Mouse (Mus musculus) heart, embryonic 10.5 days (tissue): ENCODE results near the gene Cish. TPM values are rescaled to one million over a fixed set of nuclear protein-coding genes. Genes with fewer than 3 reads are reported as not detected.
A peak's percentile ranks its signal among the peaks of the same experiment; 100 is the strongest.

Experiments
- DNase-seq: peaks from one replicate; pipeline ENCODE4 v3.0.0-alpha.2; 2017; ENCODE audit warnings: low spot score
- H3K27ac ChIP-seq: fragments of 300-500 bp; sonication (generic); 2 replicates; pipeline ENCODE4 v1.5.1; 2016; ENCODE audit warnings: mild to moderate bottlenecking
- H3K27me3 ChIP-seq: fragments of 300-500 bp; sonication (generic); 2 replicates; pipeline ENCODE4 v1.6.1; 2016; ENCODE audit warnings: mild to moderate bottlenecking; ENCODE audit not compliant: poor library complexity, insufficient read depth, severe bottlenecking
- H3K36me3 ChIP-seq: fragments of 300-500 bp; sonication (generic); 2 replicates; pipeline ENCODE4 v1.6.1; 2016; ENCODE audit warnings: mild to moderate bottlenecking, moderate library complexity
- H3K4me1 ChIP-seq: fragments of 300-500 bp; sonication (generic); 2 replicates; pipeline ENCODE4 v1.6.1; 2016; ENCODE audit warnings: mild to moderate bottlenecking
- H3K4me3 ChIP-seq: fragments of 300-500 bp; sonication (generic); 2 replicates; pipeline ENCODE4 v1.5.1; 2016; ENCODE audit warnings: mild to moderate bottlenecking, moderate library complexity
- H3K9me3 ChIP-seq: fragments of 300-500 bp; sonication (generic); 2 replicates; pipeline ENCODE4 v1.6.1; 2016; ENCODE audit warnings: mild to moderate bottlenecking, moderate library complexity
- WGBS: fragments of 180-500 bp; shearing (Covaris S2); methylation state at CpG from one replicate; pipeline ENCODE4 v1.1.7; 2016; 5-methylcytosine and 5-hydroxymethylcytosine counted together
- polyA plus RNA-seq: library from polyadenylated mRNA; unstranded; fragments of >200 nt; fragmentation: Nextera tagmentation; extraction: Ambion mirVana; gene quantifications from 2 replicates; pipeline ENCODE4 v1.2.1, GENCODE M21; 2016

Cish gene
- polyA plus RNA-seq: 9.4 and 13.2 TPM in 2 replicates

GRCm38 (mm10) chr9:107296016-107296040 is at the start of gene Cish:
TSS of gene Cish (plus strand) at chr9:107296026.
- Histone ChIP-seq H3K9me3 (no peaks in the 10 kb centered on the region), H3K27me3 (peaks cover 15% of the 10 kb centered on the region), H3K36me3 (peaks cover 6% of the 10 kb centered on the region), H3K4me1 (peaks cover 45% of the 10 kb centered on the region), H3K27ac (peak within 1 kb of the TSS; percentile 90), H3K4me3 (peak within 1 kb of the TSS; percentile 80)
- no peak for DNase-seq

DNA sequence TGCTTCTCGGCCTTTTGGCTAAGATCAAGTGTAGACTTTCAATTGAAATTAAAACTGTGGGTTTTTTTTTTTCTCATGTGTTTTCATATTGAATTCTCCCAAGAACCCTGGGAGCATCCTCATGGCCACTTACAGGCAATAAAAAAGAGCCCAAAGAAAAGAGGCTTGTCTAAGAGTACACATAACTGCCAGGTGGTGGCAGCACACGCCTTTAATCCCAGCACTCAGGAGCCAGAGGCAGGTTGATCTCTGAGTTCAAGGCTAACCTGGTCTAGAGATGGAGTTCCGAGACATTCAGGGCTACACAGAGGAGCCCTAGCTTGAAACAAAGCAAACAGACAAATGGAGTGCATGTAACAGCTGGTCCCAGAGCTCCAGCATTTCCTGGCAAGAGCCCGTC is 49.7 kb upstream of the Cish start:
- WGBS: 53% methylated on average over 4 of the region's 4 CpGs
- H3K36me3 ChIP-seq: no peaks in the 10 kb centered on the region
- peaks cover 26% of the 10 kb centered on the region; the same call in 1 of the 2 replicates for H3K27me3 ChIP-seq
- DNase-seq: no peak
- no peaks in the 10 kb centered on the region for H3K4me1 ChIP-seq
- no peaks in the 10 kb centered on the region for H3K9me3 ChIP-seq
- H3K27ac ChIP-seq: no peak overlapping the region
- H3K4me3 ChIP-seq: no peak overlapping the region

- WGBS: 73% methylated on average over 6 of the region's 6 CpGs
- H3K4me3 ChIP-seq: no peak overlapping the region
- no peaks in the 10 kb centered on the region for H3K36me3 ChIP-seq
- DNase-seq: no peak
- peaks cover 4% of the 10 kb centered on the region; the same call in 1 of the 2 replicates for H3K4me1 ChIP-seq
- H3K27ac ChIP-seq: no peak overlapping the region
- peaks cover 28% of the 10 kb centered on the region; the same call in 1 of the 2 replicates for H3K27me3 ChIP-seq
- no peaks in the 10 kb centered on the region for H3K9me3 ChIP-seq
Measured at GRCm38 (mm10) chr9:107249154-107249553, 46.7 kb upstream of the Cish start.

- Histone ChIP-seq H3K4me3 (no peak overlapping the region), H3K9me3 (no peaks in the 10 kb centered on the region), H3K36me3 (no peaks in the 10 kb centered on the region), H3K4me1 (peaks cover 13% of the 10 kb centered on the region; the same call in 1 of the 2 replicates), H3K27me3 (peaks cover 33% of the 10 kb centered on the region; the same call in 1 of the 2 replicates), H3K27ac (no peak overlapping the region)
- no peak for DNase-seq
- WGBS: 79% methylated on average over 14 of the region's 14 CpGs
Measured at GRCm38 (mm10) chr9:107250416-107251337, 45.1 kb upstream of the Cish start.

- no peak for DNase-seq
- no peaks in the 10 kb centered on the region for H3K36me3 ChIP-seq
- H3K27me3 ChIP-seq: peaks cover 29% of the 10 kb centered on the region; the same call in 1 of the 2 replicates
- H3K9me3 ChIP-seq: no peaks in the 10 kb centered on the region
- H3K27ac ChIP-seq: no peak overlapping the region
- no peak overlapping the region for H3K4me3 ChIP-seq
- peaks cover 13% of the 10 kb centered on the region; the same call in 1 of the 2 replicates for H3K4me1 ChIP-seq
- 20% methylated on average over 5 of the region's 5 CpGs for WGBS
Measured at GRCm38 (mm10) chr9:107252164-107252563, 43.7 kb upstream of the Cish start.

GRCm38 (mm10) chr9:107254476-107254875 is 41.4 kb upstream of the Cish start:
- H3K9me3 ChIP-seq: no peaks in the 10 kb centered on the region
- no peaks in the 10 kb centered on the region for H3K36me3 ChIP-seq
- peaks cover 13% of the 10 kb centered on the region; the same call in 1 of the 2 replicates for H3K4me1 ChIP-seq
- no peak for DNase-seq
- H3K27me3 ChIP-seq: peaks cover 13% of the 10 kb centered on the region; the same call in 1 of the 2 replicates
- 73% methylated on average over 12 of the region's 12 CpGs for WGBS
- no peak overlapping the region for H3K4me3 ChIP-seq
- no peak overlapping the region for H3K27ac ChIP-seq

DNA sequence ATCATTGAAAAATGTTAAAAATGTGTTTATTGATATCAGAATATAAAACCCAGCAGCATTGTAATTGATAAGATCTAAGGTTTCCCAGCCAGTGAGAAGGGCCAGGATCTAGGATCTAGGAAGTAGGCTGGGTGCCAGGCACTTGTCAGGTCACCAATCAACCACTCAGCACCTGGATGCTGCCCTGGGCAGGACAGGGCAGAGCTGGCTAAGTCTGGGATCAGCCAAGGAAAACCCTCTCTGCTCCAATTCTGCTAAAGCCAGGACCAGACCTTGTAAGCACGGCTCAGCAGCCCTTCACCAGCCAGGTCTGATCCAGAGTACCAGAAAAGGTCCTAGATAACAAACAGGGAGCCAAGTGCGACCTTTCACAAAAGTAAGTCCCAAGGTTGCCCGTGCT is 40.9 kb upstream of the Cish start:
- Histone ChIP-seq H3K27ac (no peak overlapping the region), H3K9me3 (no peaks in the 10 kb centered on the region), H3K36me3 (no peaks in the 10 kb centered on the region), H3K27me3 (peaks cover 13% of the 10 kb centered on the region; the same call in 1 of the 2 replicates), H3K4me3 (no peak overlapping the region), H3K4me1 (peaks cover 17% of the 10 kb centered on the region; the same call in 1 of the 2 replicates)
- WGBS: 69% methylated on average over 3 of the region's 3 CpGs
- no peak for DNase-seq

GRCm38 (mm10) chr9:107255596-107255995 is 40.2 kb upstream of the Cish start:
- DNase-seq: no peak
- H3K9me3 ChIP-seq: no peaks in the 10 kb centered on the region
- H3K4me1 ChIP-seq: peaks cover 18% of the 10 kb centered on the region; the same call in 1 of the 2 replicates
- no peak overlapping the region for H3K27ac ChIP-seq
- WGBS: 57% methylated on average over 3 of the region's 3 CpGs
- no peak overlapping the region for H3K4me3 ChIP-seq
- peaks cover 13% of the 10 kb centered on the region for H3K27me3 ChIP-seq
- no peaks in the 10 kb centered on the region for H3K36me3 ChIP-seq

DNA sequence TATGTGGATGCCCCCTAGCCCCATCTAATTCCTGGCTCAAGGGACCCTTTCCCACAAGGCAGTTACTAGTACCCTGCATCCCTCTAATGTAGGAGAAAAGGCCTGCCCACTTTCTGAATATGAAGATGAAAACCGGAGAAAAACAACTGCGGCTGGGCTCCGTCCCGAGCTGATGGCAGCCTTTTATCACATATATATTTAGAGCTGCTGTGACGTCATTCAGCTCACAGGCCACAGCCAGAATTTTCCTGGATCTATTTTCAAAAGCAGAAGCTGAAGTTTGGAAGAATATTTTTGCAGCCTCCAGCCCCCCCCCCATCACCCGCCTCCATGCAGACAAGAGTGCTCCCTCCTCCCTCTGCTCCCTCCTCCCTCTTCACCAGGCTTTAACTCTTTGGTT is 36.3 kb upstream of the Cish start:
- WGBS: 42% methylated on average over 6 of the region's 6 CpGs
- Histone ChIP-seq H3K36me3 (no peaks in the 10 kb centered on the region), H3K27me3 (peaks cover 36% of the 10 kb centered on the region), H3K4me1 (peaks cover 16% of the 10 kb centered on the region; the same call in 1 of the 2 replicates), H3K27ac (no peak overlapping the region), H3K4me3 (no peak overlapping the region), H3K9me3 (no peaks in the 10 kb centered on the region)
- no peak for DNase-seq

DNA sequence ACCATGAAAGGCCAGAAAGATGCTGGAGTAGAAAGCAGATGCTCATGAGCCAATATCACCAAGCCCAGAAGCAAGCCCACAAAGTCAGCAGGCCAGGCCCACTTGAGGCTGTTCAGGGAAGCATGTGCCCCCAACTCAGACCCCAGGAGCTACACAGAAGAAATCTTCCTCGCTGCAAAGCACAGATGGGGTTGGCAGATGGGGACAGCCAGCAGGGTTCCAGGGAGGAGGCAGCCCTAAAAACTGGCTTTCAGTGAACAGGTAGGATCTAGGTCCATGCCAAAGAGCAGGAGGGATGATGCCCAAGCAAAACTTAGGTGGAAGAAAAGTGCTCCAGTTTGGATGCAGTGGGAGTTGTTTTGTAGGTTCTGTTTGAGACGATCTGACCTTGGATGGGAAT is 35.4 kb upstream of the Cish start:
- H3K9me3 ChIP-seq: no peaks in the 10 kb centered on the region
- H3K27ac ChIP-seq: no peak overlapping the region
- peaks cover 39% of the 10 kb centered on the region for H3K27me3 ChIP-seq
- no peak overlapping the region for H3K4me3 ChIP-seq
- H3K4me1 ChIP-seq: 0 out of 2 replicates have a peak, but pooled peaks cover 13% of the 10 kb centered on the region
- 75% methylated on average over 2 of the region's 2 CpGs for WGBS
- H3K36me3 ChIP-seq: no peaks in the 10 kb centered on the region
- no peak for DNase-seq

GRCm38 (mm10) chr9:107260836-107261235 is 35.0 kb upstream of the Cish start:
- WGBS: 69% methylated on average over 8 of the region's 8 CpGs
- H3K4me1 ChIP-seq: 0 out of 2 replicates have a peak, but pooled peaks cover 15% of the 10 kb centered on the region
- H3K27me3 ChIP-seq: peaks cover 43% of the 10 kb centered on the region
- no peaks in the 10 kb centered on the region for H3K9me3 ChIP-seq
- H3K27ac ChIP-seq: no peak overlapping the region
- no peaks in the 10 kb centered on the region for H3K36me3 ChIP-seq
- H3K4me3 ChIP-seq: no peak overlapping the region
- no peak for DNase-seq

GRCm38 (mm10) chr9:107261792-107262191 is 34.0 kb upstream of the Cish start:
- Histone ChIP-seq H3K27ac (no peak overlapping the region), H3K4me1 (0 out of 2 replicates have a peak, but pooled peaks cover 15% of the 10 kb centered on the region), H3K4me3 (no peak overlapping the region), H3K36me3 (no peaks in the 10 kb centered on the region), H3K27me3 (peaks cover 47% of the 10 kb centered on the region), H3K9me3 (no peaks in the 10 kb centered on the region)
- DNase-seq: no peak
- WGBS: 62% methylated on average over 6 of the region's 6 CpGs

GRCm38 (mm10) chr9:107262375-107262774 is 33.5 kb upstream of the Cish start:
- Histone ChIP-seq H3K27me3 (peaks cover 47% of the 10 kb centered on the region), H3K4me1 (0 out of 2 replicates have a peak, but pooled peaks cover 15% of the 10 kb centered on the region), H3K9me3 (no peaks in the 10 kb centered on the region), H3K27ac (no peak overlapping the region), H3K4me3 (no peak overlapping the region), H3K36me3 (no peaks in the 10 kb centered on the region)
- no peak for DNase-seq
- 78% methylated on average over 7 of the region's 7 CpGs for WGBS
